Mouse (Mus musculus): Measurements from ENCODE around the gene Rnls. TPM values are rescaled to one million over a fixed set of nuclear protein-coding genes. Genes with fewer than 3 reads are reported as not detected.

Gene Rnls
- polyA plus RNA-seq, 1 experiment from 2014 or later: 1.1 TPM

DNA sequence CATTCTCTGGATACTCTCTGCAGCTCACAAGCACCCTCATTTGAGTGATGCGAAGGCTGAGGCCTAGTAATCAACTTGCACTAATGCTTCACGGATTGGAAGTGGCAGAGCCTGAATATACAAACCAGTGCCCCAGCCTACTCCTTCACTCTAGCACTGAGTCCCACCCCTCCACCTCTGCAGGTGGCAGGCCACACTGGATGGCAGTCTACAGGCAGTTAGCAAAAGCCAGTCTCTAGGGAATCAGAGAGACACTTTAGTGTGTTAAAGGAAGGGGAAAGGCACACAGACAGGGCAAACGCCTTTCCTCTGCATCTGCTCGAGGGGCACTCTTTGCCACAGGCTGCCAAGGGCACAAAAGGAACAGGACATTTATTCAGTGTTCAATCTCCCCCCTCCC, 304.1 kb downstream of the Rnls start:
- no peaks in the 10 kb centered on the region for H3K27me3 ChIP-seq
- no peak overlapping the region for H3K27ac ChIP-seq (replicated peaks)
- no peaks in the 10 kb centered on the region for H3K9me3 ChIP-seq (replicated peaks)
- no peaks in the 10 kb centered on the region for H3K4me1 ChIP-seq (replicated peaks)
- WGBS (ENCODE audit: insufficient replicate concordance): 64% methylated on average over 4 of the region's 4 CpGs
- no peak overlapping the region for H3K4me3 ChIP-seq (replicated peaks)
- H3K4me2 ChIP-seq: no peak overlapping the region
- H3K9ac ChIP-seq: no peak overlapping the region
- ATAC-seq (ENCODE audit: insufficient read depth): no peak
- no peaks in the 10 kb centered on the region for H3K36me3 ChIP-seq (replicated peaks)

Small RNAs within 50 kb of the gene (microRNA-seq; reads per million reads assigned to microRNA genes)
- gene Mir3970: 2.0 reads per million

Other genes with a start within 250 kb of the Rnls start
- not detected in 2 replicates for gene Lipo4, start 125.5 kb upstream of the Rnls start, polyA plus RNA-seq (2015; fragmentation: Nextera tagmentation; extraction: Ambion mirVana)
- not detected in 2 replicates for gene Gm8978, start 233.0 kb upstream of the Rnls start, polyA plus RNA-seq (2015; fragmentation: Nextera tagmentation; extraction: Ambion mirVana)